Comparison of ENCODE assay signal across 11 mouse cellular contexts in the genomic region with DNA sequence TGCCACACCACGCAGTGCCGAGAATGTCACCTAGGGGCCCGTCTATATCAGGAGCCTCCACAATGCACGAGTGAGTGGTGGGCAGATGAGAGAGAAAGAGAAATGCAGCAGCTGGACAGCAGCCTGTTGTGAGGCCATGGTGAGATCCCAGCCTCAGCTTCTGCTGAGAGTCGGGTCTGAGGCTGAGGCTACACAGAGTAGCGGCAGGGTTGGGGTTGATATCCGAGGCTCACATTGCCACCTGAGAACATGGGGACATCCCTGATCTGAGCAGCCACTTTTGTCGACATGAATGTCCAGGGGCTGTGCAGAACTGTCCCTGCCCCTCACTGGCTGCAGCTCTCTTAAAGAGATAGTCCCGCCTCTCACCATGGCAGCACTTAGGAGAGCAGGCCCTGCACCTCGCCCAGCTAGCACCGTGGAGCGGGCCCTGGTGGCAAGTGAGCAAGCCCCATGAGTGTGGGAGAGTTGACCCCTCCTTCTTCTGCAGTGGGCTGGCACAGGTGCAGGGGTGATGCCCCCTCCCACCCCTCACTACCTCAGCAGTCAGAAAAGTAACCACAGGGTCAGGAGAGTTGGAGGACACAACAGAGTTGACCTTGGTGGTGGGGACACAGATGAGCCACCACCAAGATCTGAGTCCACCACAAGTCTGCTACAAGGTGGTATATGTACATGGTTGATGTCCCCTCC.
A peak's percentile ranks its signal among the peaks of the same experiment; 100 is the strongest.
DNase-seq lines count a peak whose midpoint lies in the region; ATAC-seq and TF ChIP-seq lines count a peak whose summit lies in the region.
"Had no signal": no experiment of that assay in that cellular context is flagged by ENCODE, and none has a peak within 500 bp of the region (broad histone marks: within the 10 kb centered on the region; RNA-seq: fewer than 3 reads in every experiment).

No protein-coding gene starts in this region.

- no peaks in the 10 kb centered on the region for H3K4me1 ChIP-seq in hindbrain, embryonic 16.5 days (ENCODE audit: control insufficient read depth, insufficient read depth, low read depth, low read length)
- no peaks in the 10 kb centered on the region for H3K4me1 ChIP-seq in hindbrain, embryonic 11.5 days (replicated peaks; ENCODE audit: control insufficient read depth, insufficient read depth, low read length)
- no peaks in the 10 kb centered on the region for H3K4me1 ChIP-seq in midbrain, postnatal 0 days (ENCODE audit: insufficient read depth, low read length)
- H3K4me1 ChIP-seq in midbrain, embryonic 11.5 days (ENCODE audit: control insufficient read depth, insufficient read depth, low read length), result no peaks in the 10 kb centered on the region
- H3K4me1 ChIP-seq in liver, embryonic 16.5 days (ENCODE audit: control insufficient read depth, low read depth, low read length), result peaks cover 2% of the 10 kb centered on the region

- H3K27ac ChIP-seq in hindbrain, embryonic 16.5 days (ENCODE audit: low read depth, low read length), result no peak overlapping the region
- no peak overlapping the region for H3K27ac ChIP-seq in hindbrain, embryonic 11.5 days (ENCODE audit: low read depth, low read length)
- no peak overlapping the region for H3K27ac ChIP-seq in midbrain, postnatal 0 days (ENCODE audit: low read depth, low read length)
- H3K27ac ChIP-seq in midbrain, embryonic 11.5 days (ENCODE audit: low read depth, low read length), result no peak overlapping the region
- no peak overlapping the region for H3K27ac ChIP-seq in liver, embryonic 16.5 days (ENCODE audit: low read length)
- H3K27ac ChIP-seq: midbrain, embryonic 15.5 days had no signal

- TF ChIP-seq CTCF in midbrain, postnatal 0 days (IDR thresholded peaks at IDR 0.05), result no peak

- 71% methylated on average over 12 of the region's 12 CpGs for WGBS in hindbrain, embryonic 16.5 days
- WGBS in hindbrain, embryonic 11.5 days, result 70% methylated on average over 12 of the region's 12 CpGs
- 81% methylated on average over 12 of the region's 12 CpGs for WGBS in midbrain, postnatal 0 days
- WGBS in midbrain, embryonic 11.5 days, result 79% methylated on average over 12 of the region's 12 CpGs
- 70% methylated on average over 12 of the region's 12 CpGs for WGBS in liver, embryonic 16.5 days (ENCODE audit: insufficient replicate concordance)

- ATAC-seq in hindbrain, embryonic 16.5 days, result peak; percentile 29; the same call in 1 of the 2 replicates
- ATAC-seq in hindbrain, embryonic 11.5 days (ENCODE audit: low FRiP score), result no peak
- 0 out of 2 replicates have a peak, but pooled peaks have one; percentile 43 for ATAC-seq in midbrain, postnatal 0 days (ENCODE audit: low FRiP score)
- no peak for ATAC-seq in midbrain, embryonic 11.5 days (ENCODE audit: low FRiP score)
- peak; percentile 14; the same call in 1 of the 2 replicates for ATAC-seq in liver, embryonic 16.5 days (ENCODE audit: low read depth)
- ATAC-seq: midbrain, embryonic 15.5 days had no signal

- H3K27me3 ChIP-seq in hindbrain, embryonic 16.5 days (replicated peaks; ENCODE audit: control insufficient read depth, insufficient read depth, low read length), result no peaks in the 10 kb centered on the region
- H3K27me3 ChIP-seq in hindbrain, embryonic 11.5 days (ENCODE audit: control insufficient read depth, insufficient read depth, low read length), result no peaks in the 10 kb centered on the region
- H3K27me3 ChIP-seq in midbrain, postnatal 0 days (ENCODE audit: insufficient read depth, low read length), result no peaks in the 10 kb centered on the region
- H3K27me3 ChIP-seq in midbrain, embryonic 11.5 days (ENCODE audit: control insufficient read depth, insufficient read depth, low read length), result no peaks in the 10 kb centered on the region
- H3K27me3 ChIP-seq in liver, embryonic 16.5 days (ENCODE audit: control insufficient read depth, insufficient read depth, low read depth, low read length), result no peaks in the 10 kb centered on the region
- H3K27me3 ChIP-seq: midbrain, embryonic 15.5 days had no signal

- no peaks in the 10 kb centered on the region for H3K36me3 ChIP-seq in hindbrain, embryonic 16.5 days (ENCODE audit: control insufficient read depth, insufficient read depth, low read length)
- no peaks in the 10 kb centered on the region for H3K36me3 ChIP-seq in hindbrain, embryonic 11.5 days (ENCODE audit: control insufficient read depth, insufficient read depth, low read length)
- no peaks in the 10 kb centered on the region for H3K36me3 ChIP-seq in midbrain, postnatal 0 days (ENCODE audit: insufficient read depth, low read length)
- H3K36me3 ChIP-seq in midbrain, embryonic 11.5 days (ENCODE audit: control insufficient read depth, insufficient read depth, low read length), result no peaks in the 10 kb centered on the region
- no peaks in the 10 kb centered on the region for H3K36me3 ChIP-seq in liver, embryonic 16.5 days (ENCODE audit: control insufficient read depth, insufficient read depth)
- H3K36me3 ChIP-seq: midbrain, embryonic 15.5 days had no signal

- H3K4me3 ChIP-seq in hindbrain, embryonic 16.5 days (ENCODE audit: low read length), result no peak overlapping the region
- H3K4me3 ChIP-seq in hindbrain, embryonic 11.5 days (ENCODE audit: low read depth, low read length), result no peak overlapping the region
- no peak overlapping the region for H3K4me3 ChIP-seq in midbrain, postnatal 0 days (ENCODE audit: low read depth, low read length)
- H3K4me3 ChIP-seq in midbrain, embryonic 11.5 days (ENCODE audit: low read depth, low read length), result no peak overlapping the region
- no peak overlapping the region for H3K4me3 ChIP-seq in liver, embryonic 16.5 days (ENCODE audit: low read depth, low read length)
- H3K4me3 ChIP-seq: midbrain, embryonic 15.5 days had no signal

- DNase-seq in hindbrain, embryonic 11.5 days (ENCODE audit: low spot score), result no peak
- no peak for DNase-seq in midbrain, postnatal 0 days (ENCODE audit: low spot score)
- DNase-seq in midbrain, embryonic 11.5 days (ENCODE audit: low spot score, missing footprints), result no peak
- DNase-seq in adipocyte (ENCODE audit: low spot score), result peak; percentile 1
- no peak for DNase-seq in retina, embryonic 14.5 days (ENCODE audit: low spot score)
- DNase-seq: cerebellum, adult 8-10 months; embryo, embryonic 11 days; lung, postnatal 36 days had no signal

- no peak overlapping the region for H3K4me2 ChIP-seq in hindbrain, embryonic 16.5 days (ENCODE audit: low read length)
- H3K4me2 ChIP-seq in hindbrain, embryonic 11.5 days (replicated peaks; ENCODE audit: low read depth, low read length), result no peak overlapping the region
- H3K4me2 ChIP-seq in midbrain, postnatal 0 days (ENCODE audit: low read depth, low read length, poor library complexity, severe bottlenecking), result no peak overlapping the region
- H3K4me2 ChIP-seq in midbrain, embryonic 11.5 days, result no peak overlapping the region
- no peak overlapping the region for H3K4me2 ChIP-seq in liver, embryonic 16.5 days (ENCODE audit: low read depth, low read length)
- H3K4me2 ChIP-seq: midbrain, embryonic 15.5 days had no signal

- no peak overlapping the region for H3K9ac ChIP-seq in hindbrain, embryonic 16.5 days (ENCODE audit: low read depth, low read length)
- no peak overlapping the region for H3K9ac ChIP-seq in hindbrain, embryonic 11.5 days (ENCODE audit: low read depth, low read length)
- no peak overlapping the region for H3K9ac ChIP-seq in midbrain, postnatal 0 days (replicated peaks; ENCODE audit: low read length, poor library complexity, severe bottlenecking)
- H3K9ac ChIP-seq in midbrain, embryonic 11.5 days (ENCODE audit: low read length), result no peak overlapping the region
- H3K9ac ChIP-seq in liver, embryonic 16.5 days (ENCODE audit: low read depth, low read length), result no peak overlapping the region
- H3K9ac ChIP-seq: midbrain, embryonic 15.5 days had no signal

- H3K9me3 ChIP-seq in hindbrain, embryonic 16.5 days (ENCODE audit: control insufficient read depth, low read length), result no peaks in the 10 kb centered on the region
- no peaks in the 10 kb centered on the region for H3K9me3 ChIP-seq in hindbrain, embryonic 11.5 days (ENCODE audit: control insufficient read depth, low read length)
- H3K9me3 ChIP-seq in midbrain, postnatal 0 days (ENCODE audit: low read length), result no peaks in the 10 kb centered on the region
- H3K9me3 ChIP-seq in midbrain, embryonic 11.5 days (ENCODE audit: control insufficient read depth, low read length), result no peaks in the 10 kb centered on the region
- H3K9me3 ChIP-seq in liver, embryonic 16.5 days (replicated peaks; ENCODE audit: control insufficient read depth, low read length), result no peaks in the 10 kb centered on the region
- H3K9me3 ChIP-seq: midbrain, embryonic 15.5 days had no signal

Comparison
In these comparisons a context has a peak if more than half of its experiments do, and no peak if none do; other contexts are left out.
1. ATAC-seq: peak in hindbrain, embryonic 16.5 days (single experiment), midbrain, postnatal 0 days (single experiment) and liver, embryonic 16.5 days (single experiment); none in hindbrain, embryonic 11.5 days (single experiment) and midbrain, embryonic 11.5 days (single experiment).